Mouse (Mus musculus) C2C12 (cell line): ENCODE results near the gene Ccne1.

ENCODE experiments used
- CTCF ChIP-seq: IDR thresholded peaks from one replicate; pipeline ENCODE4 v1.5.1; 2011; ENCODE audit not compliant: control insufficient read depth, insufficient read depth, insufficient read length
- MAX ChIP-seq: IDR thresholded peaks from one replicate; pipeline ENCODE4 v1.6.1; 2011; ENCODE audit warnings: mild to moderate bottlenecking, control low read depth
- MYOG ChIP-seq: IDR thresholded peaks from one replicate; pipeline ENCODE4 v1.6.1; 2011; ENCODE audit not compliant: control insufficient read depth, insufficient read length; ENCODE audit errors: extremely low read depth
- USF1 ChIP-seq: IDR thresholded peaks from one replicate; pipeline ENCODE4 v1.6.1; 2011; ENCODE audit warnings: low read depth, mild to moderate bottlenecking, control low read depth, moderate library complexity

GRCm38 (mm10) chr7:38084778-38085572 lies 22.4 kb downstream of the Ccne1 start:
- TF ChIP-seq CTCF (no peak), MYOG (no peak), MAX (peak; percentile 93), USF1 (peak; percentile 82)
